Mouse (Mus musculus) cerebellum, adult 2 months (tissue): ENCODE data around the gene Abhd14b.

Source experiments
- CTCF ChIP-seq: fragments of 200-500 bp; IDR thresholded peaks from 2 replicates; pipeline ENCODE4 v1.5.1; 2011; ENCODE audit warnings: low read depth, mild to moderate bottlenecking, control low read depth, low read length, moderate library complexity, borderline replicate concordance; ENCODE audit not compliant: insufficient read depth
- POLR2A ChIP-seq: fragments of 200-500 bp; IDR thresholded peaks from 2 replicates; pipeline ENCODE4 v1.6.1; 2011; ENCODE audit warnings: low read length, control low read depth, borderline replicate concordance; ENCODE audit not compliant: insufficient read depth

- TF ChIP-seq CTCF (peak; percentile 94), POLR2A (no peak)
Observed at GRCm38 (mm10) chr9:106421865-106422160, 25.4 kb upstream of the Abhd14b start.
